Mouse (Mus musculus) layer of hippocampus, adult 2 months (tissue): ENCODE measurements at regions not wholly inside any gene's neighbourhood (a gene's known extent, or its start where the extent isn't known, plus 50 kb on each side); places are given as distances from the start of the nearest gene placed in this dataset.

Source experiments
- DNase-seq, 2 experiments: peaks; one replicate each; pipeline ENCODE4 v3.0.0; 2022; ENCODE audit warnings: low spot score in 2 of 2
- H3K27ac ChIP-seq: fragments of 200-600 bp; 2 replicates; pipeline ENCODE4 v1.8.1; 2022
- H3K4me3 ChIP-seq: fragments of 200-600 bp; 2 replicates; pipeline ENCODE4 v1.8.1; 2022; ENCODE audit warnings: mild to moderate bottlenecking
- CTCF ChIP-seq: fragments of 200-600 bp; conservative IDR thresholded peaks from 2 replicates; pipeline ENCODE4 v1.8.1; 2022; ENCODE audit warnings: antibody characterized with exemption, mild to moderate bottlenecking, moderate library complexity

DNA sequence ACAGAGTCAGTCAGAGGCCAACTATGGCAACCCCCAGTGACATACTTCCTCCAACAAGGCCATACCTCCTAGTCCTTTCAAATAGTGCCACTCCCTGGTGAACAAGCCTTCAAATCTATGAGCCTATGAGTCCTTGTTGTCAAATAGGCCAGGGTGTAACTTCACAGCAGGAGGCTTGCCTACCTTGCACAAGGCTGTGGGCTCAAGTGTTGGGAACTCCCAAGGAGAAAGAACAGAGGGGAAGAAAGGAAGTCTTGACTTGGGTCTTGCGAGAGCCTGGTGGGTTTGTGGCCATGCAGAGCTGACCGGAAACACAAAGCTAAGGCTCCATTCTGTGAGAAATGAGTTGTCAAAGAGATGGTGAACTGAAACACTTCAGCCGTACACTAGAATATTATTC lies 154.6 kb upstream of the Spdye4c start:
- no peak for DNase-seq
- H3K27ac ChIP-seq: no peak overlapping the region
- H3K4me3 ChIP-seq: no peak overlapping the region
- no peak for TF ChIP-seq CTCF

DNA sequence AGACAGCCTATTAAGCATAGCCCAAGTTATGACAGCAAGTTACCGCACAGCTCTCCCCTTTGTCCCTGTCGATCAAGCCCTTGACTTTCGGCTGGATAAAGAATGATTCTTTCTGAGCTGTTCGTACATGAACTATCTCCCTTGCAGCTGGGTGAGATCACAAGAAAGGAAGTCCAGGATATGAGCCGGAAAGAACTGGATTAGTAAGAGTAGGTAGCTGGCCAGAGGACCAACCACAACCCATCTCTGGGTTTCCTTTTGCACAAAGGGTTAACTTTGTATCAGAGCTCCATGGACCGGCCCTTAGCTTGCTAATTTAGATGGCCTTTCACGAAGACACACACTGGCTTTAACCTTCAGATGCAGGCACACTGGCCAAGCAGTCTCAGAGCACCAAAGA lies 153.3 kb upstream of the Spdye4c start:
- Histone ChIP-seq H3K4me3 (no peak overlapping the region), H3K27ac (no peak overlapping the region)
- no peak for TF ChIP-seq CTCF
- DNase-seq: no peak

DNA sequence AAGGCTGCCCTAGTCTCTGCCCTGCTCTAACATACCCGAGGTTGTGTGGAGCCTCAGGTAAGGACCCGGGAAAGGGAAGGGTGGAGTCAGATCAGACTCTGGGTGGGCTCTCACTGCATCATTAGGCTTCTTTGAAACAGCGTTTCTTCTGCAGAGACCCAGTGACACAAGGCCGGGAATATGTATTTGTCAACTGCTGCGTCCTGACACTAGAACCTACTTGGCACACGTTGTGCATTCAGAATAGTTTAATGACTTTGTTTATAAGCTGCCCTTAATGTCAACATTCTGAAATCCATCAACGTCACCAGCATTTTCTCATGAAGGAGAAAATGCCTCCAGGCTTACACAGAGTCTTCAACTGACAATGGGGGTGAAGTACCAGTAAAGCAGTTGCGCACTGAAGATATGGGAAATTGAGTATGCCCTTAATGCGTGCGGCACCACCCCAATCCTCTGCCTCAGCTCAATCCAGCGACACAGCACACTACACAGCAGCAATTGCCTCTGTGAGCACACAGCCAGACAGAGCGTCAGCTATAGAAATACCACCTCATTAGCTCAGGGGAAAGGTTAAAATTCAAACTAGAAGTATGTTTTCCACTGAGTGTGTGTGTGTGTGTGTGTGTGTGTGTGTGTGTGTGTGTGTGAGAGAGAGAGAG lies 152.7 kb upstream of the Spdye4c start:
- TF ChIP-seq CTCF: no peak
- DNase-seq: no peak
- H3K27ac ChIP-seq: no peak overlapping the region
- no peak overlapping the region for H3K4me3 ChIP-seq

DNA sequence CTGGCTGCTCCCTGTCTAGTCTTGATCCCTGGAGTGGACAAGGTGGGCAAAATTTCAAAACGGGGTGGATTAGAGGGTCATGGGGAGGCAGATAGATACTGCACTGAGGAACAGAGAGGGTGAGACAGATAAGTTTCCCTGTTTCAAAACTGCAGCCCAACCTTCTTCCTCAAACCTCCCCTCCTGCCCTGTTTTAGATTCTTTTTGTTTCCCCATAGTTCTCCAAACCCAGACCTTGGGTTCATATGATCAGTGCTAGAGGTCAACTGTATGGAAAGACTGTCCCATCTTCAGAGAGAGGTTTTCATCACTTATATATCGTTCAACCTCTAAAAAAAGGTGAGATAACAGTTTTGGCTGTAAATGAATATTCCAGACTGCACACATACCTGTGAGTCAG lies 152.1 kb upstream of the Spdye4c start:
- Histone ChIP-seq H3K4me3 (no peak overlapping the region), H3K27ac (no peak overlapping the region)
- no peak for DNase-seq
- TF ChIP-seq CTCF: no peak

DNA sequence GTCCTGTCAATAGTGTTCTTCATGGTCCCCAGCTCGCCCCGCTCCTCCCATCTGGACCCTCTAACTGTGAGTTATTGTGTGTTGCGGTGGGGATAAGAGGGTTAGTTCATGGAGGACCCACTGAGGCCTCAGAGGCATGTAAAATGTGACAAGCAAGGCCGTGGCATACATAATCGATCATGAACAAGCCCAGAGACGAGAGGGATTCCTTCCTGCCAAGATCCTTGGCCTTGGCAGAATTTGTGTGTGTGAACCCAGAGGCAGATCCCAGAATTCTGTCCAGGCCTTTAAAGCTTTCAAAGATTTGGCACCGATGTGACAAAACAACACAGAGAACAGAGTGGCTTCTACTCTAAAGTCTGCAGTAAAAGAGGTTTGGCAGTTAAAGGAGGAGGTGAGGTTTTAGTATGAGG lies 146.4 kb upstream of the Spdye4c start:
- no peak overlapping the region for H3K4me3 ChIP-seq
- TF ChIP-seq CTCF: no peak
- no peak for DNase-seq
- no peak overlapping the region for H3K27ac ChIP-seq

DNA sequence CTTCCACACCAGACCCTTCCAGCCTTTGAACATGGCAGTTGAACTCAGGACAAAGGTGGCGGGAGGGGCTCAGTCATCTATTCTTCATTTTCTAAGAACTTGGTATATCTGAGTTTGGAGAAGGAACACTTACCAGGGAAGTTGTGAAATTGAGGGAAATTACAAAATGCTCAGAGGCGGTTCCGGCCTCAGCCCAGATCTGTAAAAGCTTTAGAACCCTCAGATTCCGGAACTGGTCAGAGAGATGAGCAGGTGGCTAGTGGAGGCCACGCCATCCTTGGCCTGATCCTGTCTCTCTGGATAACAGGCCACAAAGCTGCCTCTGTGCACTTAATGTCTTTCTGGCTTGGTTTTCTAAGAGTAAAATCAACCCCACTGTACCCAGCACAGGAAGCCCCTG lies 145.6 kb upstream of the Spdye4c start:
- TF ChIP-seq CTCF: no peak
- Histone ChIP-seq H3K27ac (no peak overlapping the region), H3K4me3 (no peak overlapping the region)
- DNase-seq: no peak

DNA sequence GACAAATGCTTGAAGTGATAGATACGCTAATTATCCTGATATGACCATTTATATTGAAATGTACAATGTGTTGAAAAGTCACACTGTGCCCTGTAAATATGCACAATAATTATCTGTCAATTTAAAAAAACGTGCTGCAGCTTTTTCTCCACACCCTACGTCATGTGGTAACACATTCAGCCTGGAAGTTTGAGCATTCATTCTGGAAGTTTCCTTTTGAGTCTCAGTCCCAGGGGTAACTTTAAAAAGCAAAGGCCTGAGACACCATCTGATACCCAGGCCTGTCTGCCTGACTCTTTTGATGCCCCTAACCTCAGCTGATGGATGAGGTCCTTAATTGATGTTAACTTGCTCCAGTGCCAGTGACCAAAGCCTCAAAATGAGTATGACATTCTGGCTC lies 141.7 kb upstream of the Spdye4c start:
- TF ChIP-seq CTCF: no peak

DNA sequence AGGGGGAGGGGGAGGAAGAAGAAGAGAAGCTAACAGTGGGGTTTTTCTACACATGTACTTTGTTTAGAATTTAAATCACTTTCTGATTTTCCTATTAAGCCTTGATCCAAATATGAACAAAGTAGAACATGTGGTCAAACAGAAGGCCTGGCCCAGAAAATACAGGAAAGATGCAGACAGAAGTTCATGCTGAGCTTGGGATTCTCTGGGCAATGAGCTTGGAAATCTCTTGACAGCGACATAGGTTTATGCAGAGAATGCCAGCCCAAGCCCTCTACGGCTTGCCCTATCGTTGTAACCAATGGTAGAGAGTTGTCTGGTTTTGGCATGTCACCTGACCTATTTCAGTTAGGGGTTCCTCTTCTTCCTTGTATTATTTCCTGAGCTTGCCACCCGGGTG lies 141.0 kb upstream of the Spdye4c start:
- DNase-seq: no peak
- no peak overlapping the region for H3K27ac ChIP-seq
- H3K4me3 ChIP-seq: no peak overlapping the region
- TF ChIP-seq CTCF: no peak

More for the DNA sequence above, 141.7 kb upstream of the Spdye4c start:
- no peak for DNase-seq
- no peak overlapping the region for H3K27ac ChIP-seq
- no peak overlapping the region for H3K4me3 ChIP-seq

DNA sequence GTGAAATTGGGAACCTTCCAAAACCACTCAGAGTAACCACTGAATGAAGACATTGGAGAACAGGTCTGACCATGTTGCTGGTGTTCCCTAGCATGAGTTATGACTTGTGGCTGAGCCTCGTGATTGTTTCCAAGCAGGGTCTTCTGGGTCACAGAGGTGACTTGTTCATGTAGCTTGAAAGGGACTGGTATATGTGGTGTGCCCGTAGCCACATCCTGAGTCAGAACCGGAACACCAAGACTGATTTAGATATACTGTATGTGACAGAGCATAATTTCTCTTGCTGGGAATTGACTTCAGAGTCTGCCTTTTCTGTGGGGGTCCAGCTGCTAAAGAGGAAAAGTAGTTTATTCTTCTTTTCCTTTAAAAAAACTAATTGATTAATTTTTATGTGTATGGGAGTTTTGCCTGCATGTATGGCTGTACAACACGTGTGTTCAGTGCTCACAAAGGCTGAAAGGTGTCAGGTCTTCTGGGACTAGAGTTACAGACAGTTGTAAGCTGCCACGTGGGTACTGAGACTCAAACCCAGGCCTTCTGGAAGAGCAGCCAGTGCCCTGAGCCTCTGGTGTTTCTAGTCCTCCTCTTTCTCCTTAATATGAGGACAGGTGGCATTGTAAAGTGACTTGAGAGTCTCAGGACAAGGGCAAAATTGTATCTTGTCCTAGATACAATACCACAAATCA lies 139.3 kb upstream of the Spdye4c start:
- Histone ChIP-seq H3K27ac (no peak overlapping the region), H3K4me3 (no peak overlapping the region)
- no peak for DNase-seq
- TF ChIP-seq CTCF: no peak

DNA sequence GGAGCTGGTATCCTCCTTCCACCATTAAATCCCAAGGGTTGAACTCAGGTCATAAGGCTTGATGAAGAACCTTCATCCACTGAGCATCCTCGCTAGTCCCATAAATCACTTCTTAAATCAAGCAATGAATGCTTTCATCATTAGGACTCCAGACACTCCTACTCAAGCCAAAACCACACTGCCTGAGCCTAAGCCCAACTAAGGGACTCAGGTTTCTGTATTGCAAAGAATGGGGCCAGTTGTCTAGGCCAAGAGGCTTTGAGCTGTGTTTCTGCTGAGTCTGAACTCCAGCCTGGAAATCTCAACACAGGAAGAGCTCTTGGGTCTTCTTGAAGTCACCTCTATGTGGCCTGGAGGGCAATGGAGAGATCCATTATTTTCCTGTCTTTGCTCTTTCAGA lies 138.4 kb upstream of the Spdye4c start:
- no peak for TF ChIP-seq CTCF
- no peak overlapping the region for H3K4me3 ChIP-seq

DNA sequence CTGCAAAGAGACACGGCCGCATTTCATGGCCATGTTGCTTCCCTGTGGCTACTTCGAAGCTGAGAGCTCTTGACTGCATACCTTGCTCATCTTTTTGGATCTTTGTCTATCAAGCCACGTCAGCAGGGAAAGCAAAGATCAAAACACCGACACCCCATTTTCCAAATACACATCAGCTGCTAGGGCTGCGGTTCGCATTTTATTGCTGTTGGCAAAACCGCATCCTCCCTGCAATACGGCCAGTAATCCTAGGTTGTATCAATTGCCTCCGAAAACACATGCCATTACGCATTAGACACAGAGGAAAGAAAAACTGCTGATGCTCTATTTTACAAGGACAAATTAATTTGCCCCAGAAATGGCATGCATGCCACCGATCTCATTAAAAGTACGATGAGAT lies 136.5 kb upstream of the Spdye4c start:
- DNase-seq: no peak
- Histone ChIP-seq H3K4me3 (no peak overlapping the region), H3K27ac (no peak overlapping the region)
- no peak for TF ChIP-seq CTCF

More for the DNA sequence above, 138.4 kb upstream of the Spdye4c start:
- no peak overlapping the region for H3K27ac ChIP-seq
- DNase-seq: no peak

DNA sequence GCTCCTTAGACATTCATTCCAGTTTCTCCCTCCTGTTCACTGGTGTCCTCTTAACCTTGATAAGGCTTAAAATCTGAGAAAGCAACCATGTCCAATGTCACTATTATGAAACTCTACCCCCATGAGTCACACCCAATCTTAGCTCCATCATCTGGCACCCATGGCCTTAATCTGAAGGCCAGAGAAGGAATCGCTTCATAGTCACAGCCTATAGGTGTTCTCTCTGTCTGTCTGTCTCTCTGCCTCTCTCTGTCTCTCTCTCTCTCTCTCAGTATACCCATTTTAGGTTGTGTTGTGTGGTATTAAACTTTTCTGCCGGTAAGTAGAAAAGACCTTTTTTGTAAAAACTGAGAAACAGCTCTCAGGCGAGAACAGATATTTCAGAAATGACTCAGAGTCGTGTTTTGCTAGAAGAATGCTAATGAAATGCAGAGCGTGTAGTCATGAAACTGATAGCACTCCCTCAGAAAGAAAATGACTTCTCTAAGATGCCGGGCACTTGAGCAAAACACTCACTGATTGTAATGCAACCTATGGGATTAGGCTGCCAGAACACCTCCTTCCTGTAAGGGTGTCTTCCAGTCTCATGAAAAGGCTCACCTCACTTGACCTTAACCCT lies 133.3 kb upstream of the Spdye4c start:
- no peak for DNase-seq
- TF ChIP-seq CTCF: no peak
- H3K4me3 ChIP-seq: no peak overlapping the region

DNA sequence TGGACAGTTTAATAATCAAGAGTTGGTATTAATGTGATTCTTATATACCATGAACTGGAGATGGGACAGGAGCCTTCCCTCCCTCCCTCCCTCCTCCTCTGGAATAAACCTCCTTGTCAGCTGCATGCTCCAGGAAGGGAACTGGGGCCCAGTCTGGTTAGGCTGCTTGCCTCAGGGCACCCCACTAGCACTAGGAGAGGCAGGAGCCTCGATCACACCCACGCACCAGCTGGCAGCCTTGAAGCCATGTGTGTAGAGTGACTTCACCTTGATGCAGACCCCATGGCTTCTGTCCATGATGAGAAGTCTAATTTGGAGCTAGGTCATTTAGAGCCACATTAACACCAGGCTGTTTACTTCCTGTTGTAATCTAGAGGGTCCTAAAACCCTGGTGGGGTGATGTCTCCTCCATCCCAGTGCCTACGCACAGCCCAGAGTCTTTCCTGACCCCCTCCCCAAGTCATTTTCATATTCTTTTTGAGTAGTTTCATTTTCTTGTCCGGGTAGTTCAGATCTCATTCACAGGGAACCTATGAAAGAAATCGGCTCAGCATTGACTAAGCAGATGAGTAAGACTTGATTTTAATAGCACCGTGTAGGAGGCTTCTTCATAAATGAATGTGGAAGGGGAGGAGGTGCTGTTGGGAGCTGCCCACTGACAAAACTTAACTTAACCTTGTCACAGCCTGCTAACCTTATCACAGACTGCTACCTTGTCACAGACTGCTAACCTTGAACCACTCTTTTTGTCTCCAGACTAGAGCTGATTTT lies 125.6 kb upstream of the Spdye4c start:
- no peak for TF ChIP-seq CTCF
- H3K27ac ChIP-seq: no peak overlapping the region
- H3K4me3 ChIP-seq: no peak overlapping the region
- DNase-seq: no peak

More for the DNA sequence above, 133.3 kb upstream of the Spdye4c start:
- no peak overlapping the region for H3K27ac ChIP-seq
